11 mouse cellular contexts compared by ENCODE assay signal in genomic region chr9:98727276-98727860, GRCm38 (mm10).
DNase-seq lines count a peak whose midpoint lies in the region; TF ChIP-seq lines count a peak whose summit lies in the region.
"Had no signal": no experiment of that assay in that cellular context is flagged by ENCODE, and none has a peak within 500 bp of the region (broad histone marks: within the 10 kb centered on the region; RNA-seq: fewer than 3 reads in every experiment).

No protein-coding gene starts in this region.

- no peak for TF ChIP-seq POLR2A in kidney, adult 2 months (IDR thresholded peaks at IDR 0.05; ENCODE audit: low read depth, low read length)

- 52% methylated on average over 5 of the region's 5 CpGs for WGBS in kidney, adult 2 months
- WGBS in limb, embryonic 10.5 days: 64% methylated on average over 5 of the region's 5 CpGs

- H3K4me3 ChIP-seq in kidney, adult 2 months (ENCODE audit: insufficient read depth, low read depth, low read length): no peak overlapping the region
- no peak overlapping the region for H3K4me3 ChIP-seq in limb, embryonic 10.5 days

- no peaks in the 10 kb centered on the region for H3K4me1 ChIP-seq in kidney, adult 2 months (ENCODE audit: control insufficient read depth, insufficient read depth, low read length)
- H3K4me1 ChIP-seq in limb, embryonic 10.5 days: peaks cover 20% of the 10 kb centered on the region

- H3K36me3 ChIP-seq in kidney, adult 2 months (ENCODE audit: control insufficient read depth, insufficient read depth, low read length): no peaks in the 10 kb centered on the region
- no peaks in the 10 kb centered on the region for H3K36me3 ChIP-seq in limb, embryonic 10.5 days

- no peak overlapping the region for H3K27ac ChIP-seq in kidney, adult 2 months (ENCODE audit: insufficient read depth, low read depth, low read length)
- peak overlapping the region; percentile 4; the same call in 1 of the 2 replicates for H3K27ac ChIP-seq in limb, embryonic 10.5 days

- H3K9me3 ChIP-seq in limb, embryonic 10.5 days (replicated peaks): no peaks in the 10 kb centered on the region

- no peak for TF ChIP-seq CTCF in kidney, adult 2 months (conservative IDR thresholded peaks at IDR 0.05; ENCODE audit: insufficient read depth, insufficient read length, low read depth, low read length)

- H3K27me3 ChIP-seq in kidney, adult 2 months (replicated peaks; ENCODE audit: control insufficient read depth, insufficient read depth, low read length): no peaks in the 10 kb centered on the region
- H3K27me3 ChIP-seq in limb, embryonic 10.5 days (ENCODE audit: low read depth, poor library complexity, severe bottlenecking): no peaks in the 10 kb centered on the region

- peak; percentile 31 for DNase-seq in kidney, adult 2 months
- DNase-seq in kidney, postnatal 14 days: no peak
- peak; percentile 18 for DNase-seq in ZHBTc4 (ENCODE audit: low read depth, low spot score)
- DNase-seq in limb, embryonic 10.5 days (ENCODE audit: low spot score): peak; percentile 53
- DNase-seq in lung, postnatal 4 days: peak; percentile 30 to 59
- no peak for DNase-seq in cerebellum, adult 11-12 months
- DNase-seq in yolk sac, embryonic 10.5 days (ENCODE audit: low spot score): no peak
- DNase-seq in gastrocnemius, adult 18-20 months (ENCODE audit: low spot score): no peak
- DNase-seq: forebrain, postnatal 0 days; layer of hippocampus, adult 9-11 months; liver had no signal

Comparison
In these comparisons a context has a peak if more than half of its experiments do, and no peak if none do; other contexts are left out.
1. DNase-seq: peak in kidney, adult 2 months (single experiment), ZHBTc4 (single experiment), limb, embryonic 10.5 days (single experiment) and lung, postnatal 4 days (2 of 2); none in kidney, postnatal 14 days (single experiment), cerebellum, adult 11-12 months (single experiment), yolk sac, embryonic 10.5 days (single experiment) and gastrocnemius, adult 18-20 months (single experiment).